Mouse (Mus musculus) spleen, adult 2 months (tissue): ENCODE measurements at regions not wholly inside any gene's neighbourhood (a gene's known extent, or its start where the extent isn't known, plus 50 kb on each side); places are given as distances from the start of the nearest gene placed in this dataset.

Experiments
- CTCF ChIP-seq: fragments of 200-500 bp; IDR thresholded peaks from 2 replicates; pipeline ENCODE4 v1.5.1; 2011; ENCODE audit warnings: mild to moderate bottlenecking, inconsistent platforms; ENCODE audit not compliant: insufficient read depth, insufficient read length, insufficient replicate concordance; ENCODE audit errors: extremely low read depth
- POLR2A ChIP-seq: fragments of 200-500 bp; IDR thresholded peaks from 2 replicates; pipeline ENCODE4 v1.6.1; 2011; ENCODE audit warnings: low read depth, low read length, inconsistent platforms

DNA sequence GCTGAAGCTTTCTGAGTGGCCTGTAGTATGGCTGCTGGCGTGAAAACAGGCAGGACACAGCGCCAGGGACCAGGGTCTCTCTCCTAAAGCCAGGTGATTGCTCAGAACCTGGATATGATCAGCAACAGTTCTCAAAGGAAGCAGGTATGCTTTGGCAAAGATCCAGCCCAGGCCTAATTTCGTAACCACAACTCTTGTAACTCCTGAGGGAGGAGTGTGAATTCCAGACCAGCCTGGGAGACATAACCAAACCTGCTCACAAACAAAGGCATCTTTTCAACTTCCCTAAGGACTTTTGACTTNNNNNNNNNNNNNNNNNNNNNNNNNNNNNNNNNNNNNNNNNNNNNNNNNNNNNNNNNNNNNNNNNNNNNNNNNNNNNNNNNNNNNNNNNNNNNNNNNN is 510.9 kb upstream of the Kdm8 start:
- TF ChIP-seq CTCF (no peak), POLR2A (no peak)
